Mouse (Mus musculus) kidney, postnatal 36 days (tissue): ENCODE results near the gene Scd3.

Experiments used
- DNase-seq, 2 experiments: peaks; one replicate each; pipeline ENCODE4 v3.0.0; 2021 to 2022; ENCODE audit warnings: mixed read lengths in 2 of 2

The Scd3 gene

DNA sequence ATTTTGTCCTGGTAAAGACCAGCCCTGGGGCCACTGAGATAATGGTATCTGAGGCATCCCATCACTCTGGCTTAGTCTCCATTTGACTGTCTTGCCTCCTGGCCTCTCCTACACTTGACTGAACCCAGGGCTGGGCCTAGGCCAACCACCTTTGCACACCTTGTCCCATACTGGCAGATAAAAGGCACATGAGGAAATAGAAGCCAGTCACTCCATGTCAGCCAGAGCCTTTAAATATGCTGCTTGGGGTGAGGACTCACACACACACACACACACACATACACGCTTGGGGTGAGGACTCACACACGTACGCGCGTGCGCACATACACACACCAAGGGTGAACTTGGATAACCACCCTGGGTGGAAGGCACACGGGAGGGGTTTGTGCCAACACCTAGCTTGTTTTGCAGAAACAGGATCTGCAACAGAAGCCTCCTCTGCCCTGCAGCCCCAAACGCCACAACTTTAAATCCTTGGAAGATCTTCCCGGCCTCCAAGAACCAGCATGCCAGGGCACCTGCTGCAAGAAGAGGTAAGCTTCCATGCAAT lies at the start of gene Scd3:
Gene Scd3 (plus strand): TSS at position 255 of the 550 bp plus-strand sequence.
- no peak for DNase-seq

DNA sequence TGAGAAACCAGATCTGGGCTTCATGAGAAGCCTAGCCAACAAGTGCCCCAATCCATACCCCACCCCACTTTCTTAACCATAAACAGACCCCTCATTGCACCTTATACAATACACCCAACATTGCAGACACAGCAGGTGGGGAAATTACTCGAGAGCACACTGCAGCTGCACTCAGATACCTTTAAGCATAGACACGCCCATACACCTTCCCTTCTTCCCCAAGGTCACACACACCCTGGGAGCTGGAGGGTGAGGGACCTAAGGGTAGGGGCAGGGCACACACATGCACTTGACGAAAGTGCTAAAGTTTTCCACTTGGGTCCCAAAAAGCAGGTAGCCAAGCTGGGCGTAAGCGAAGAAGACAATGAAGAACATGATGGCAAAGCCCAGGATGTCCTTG lies 49.3 kb upstream of the Scd3 start:
- no peak for DNase-seq

DNA sequence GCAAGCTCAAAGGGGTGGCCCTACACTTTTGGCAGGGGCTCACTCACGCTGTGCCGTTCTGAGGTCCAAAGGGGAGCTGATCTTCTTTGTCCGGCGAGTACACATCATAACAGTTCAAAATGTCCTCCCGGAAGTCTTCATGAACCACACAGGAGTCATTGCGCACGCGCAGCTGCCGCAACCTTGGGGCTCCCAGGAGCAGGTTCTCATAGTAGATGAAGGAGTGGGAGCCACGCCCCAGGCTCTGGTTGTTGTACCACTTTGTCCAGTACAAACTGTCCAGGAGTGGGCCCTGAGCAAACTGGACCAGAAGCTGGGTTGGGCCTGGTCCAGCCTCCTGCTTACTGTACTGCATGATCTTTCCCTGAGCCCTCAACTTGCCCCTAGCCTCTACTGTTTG lies 46.1 kb upstream of the Scd3 start:
- DNase-seq: no peak

DNA sequence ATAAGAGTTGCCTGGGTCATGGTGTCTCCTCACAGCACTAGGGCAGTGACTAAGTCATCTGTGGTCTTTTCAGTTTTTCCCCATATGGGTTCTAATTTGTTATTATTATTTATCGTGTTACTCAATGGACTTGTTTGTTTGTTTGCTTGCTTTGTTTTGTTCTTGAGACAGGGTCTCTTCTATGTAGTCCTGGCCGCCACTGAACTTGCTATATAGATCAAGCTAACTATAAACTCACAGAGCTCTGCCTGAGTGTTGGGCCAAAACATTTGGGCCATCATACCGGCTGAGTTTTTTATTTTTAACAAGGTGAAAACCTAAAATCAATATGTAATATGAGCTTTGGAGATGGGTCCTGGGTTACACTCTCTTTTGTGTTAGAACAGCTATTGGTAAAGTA lies 43.7 kb upstream of the Scd3 start:
- no peak for DNase-seq

DNA sequence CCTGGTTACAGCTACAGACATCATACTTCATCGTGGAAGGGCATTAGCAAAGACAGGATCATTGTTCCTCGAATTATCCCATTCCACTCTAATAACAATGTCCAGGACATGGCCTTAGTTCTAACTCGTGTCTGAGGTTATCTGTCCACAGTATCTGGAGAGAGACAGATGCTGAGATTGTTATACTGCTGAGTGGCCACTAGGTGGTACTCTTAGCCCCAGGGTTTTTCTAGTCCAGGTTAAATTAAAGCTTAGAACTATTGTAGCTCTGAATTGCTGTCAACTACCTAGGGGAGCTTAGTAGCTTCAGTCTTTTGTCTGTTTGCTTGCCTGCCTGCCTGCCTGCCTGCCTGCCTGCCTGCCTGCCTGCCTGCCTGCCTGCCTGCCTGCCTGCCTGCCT lies 41.6 kb upstream of the Scd3 start:
- peak in 1 of 2 experiments; percentile 19 for DNase-seq

DNA sequence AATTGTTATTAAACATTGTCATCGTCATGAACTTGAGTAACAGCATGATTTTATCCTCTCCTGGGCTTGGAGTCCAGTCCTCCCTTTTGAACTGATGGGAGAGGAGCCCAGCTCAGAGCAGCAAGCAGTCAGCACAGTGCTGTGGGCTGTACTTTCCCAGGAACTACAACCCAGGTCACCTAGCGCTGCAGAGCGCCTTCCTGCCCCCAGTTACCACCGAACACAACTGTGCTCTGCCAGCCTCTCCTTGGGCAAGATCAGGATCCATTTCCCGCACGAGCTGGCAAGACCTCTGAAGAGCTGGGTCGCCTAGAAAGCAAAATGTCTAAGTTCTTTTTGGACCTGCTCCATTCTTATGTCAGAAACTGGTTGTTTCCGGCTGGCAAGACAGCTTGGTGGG lies 28.2 kb upstream of the Scd3 start:
- no peak for DNase-seq

DNA sequence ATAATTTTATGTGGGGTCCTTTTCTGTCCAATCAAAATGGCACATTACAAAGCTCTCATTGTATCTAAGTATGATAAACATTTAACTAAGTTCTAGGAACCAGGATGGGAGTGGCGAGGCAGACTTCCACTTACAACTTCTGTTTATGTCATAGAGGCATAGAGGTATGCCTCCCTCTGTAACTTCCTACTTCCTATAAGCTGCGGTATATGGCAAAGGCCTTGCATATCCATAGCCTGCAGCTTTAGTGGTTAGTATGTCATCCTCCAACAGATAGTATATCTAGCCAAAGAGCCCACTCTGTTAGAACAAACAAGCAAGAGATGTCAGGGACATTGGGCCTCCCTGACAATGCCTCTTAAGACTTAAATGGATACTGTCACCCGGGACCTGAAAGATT lies 26.3 kb upstream of the Scd3 start:
- no peak for DNase-seq

DNA sequence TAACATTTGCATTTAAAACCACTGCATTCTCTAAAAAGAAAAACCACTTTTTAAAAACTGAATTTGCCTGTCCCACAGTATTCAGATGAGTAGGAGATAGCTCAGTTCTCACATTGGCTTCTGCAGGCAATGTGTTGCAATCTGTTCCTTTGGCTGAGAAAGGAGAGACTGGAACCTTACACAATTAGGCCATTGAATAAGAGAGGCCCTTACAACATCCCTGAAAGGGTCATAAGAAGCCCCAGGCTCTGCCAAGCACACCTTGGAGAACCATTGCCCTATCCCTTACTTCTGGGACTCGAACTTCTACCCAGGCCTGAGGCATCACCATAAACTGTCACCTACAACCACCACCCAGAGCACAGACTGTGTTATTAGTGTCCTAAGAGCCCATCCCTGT lies 22.6 kb upstream of the Scd3 start:
- no peak for DNase-seq

DNA sequence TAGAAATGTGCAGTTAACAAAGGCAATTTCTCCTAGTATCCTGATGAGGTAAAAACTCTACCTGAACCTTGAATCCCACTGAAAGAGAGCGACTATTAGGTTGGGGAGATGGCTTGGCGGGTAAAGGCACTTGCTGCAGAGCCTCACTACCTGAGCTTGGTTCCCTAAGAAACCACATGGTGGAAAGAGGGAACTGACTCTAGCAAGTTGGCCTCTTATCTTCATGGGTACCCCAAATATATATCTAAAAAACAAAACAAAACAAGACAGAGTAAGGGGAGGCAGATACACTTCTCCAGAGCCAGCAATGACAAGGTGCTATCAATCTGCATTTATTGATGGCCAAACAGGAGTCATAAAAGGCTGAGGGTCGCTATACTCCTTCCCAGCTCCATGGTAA lies 19.1 kb upstream of the Scd3 start:
- DNase-seq: no peak

DNA sequence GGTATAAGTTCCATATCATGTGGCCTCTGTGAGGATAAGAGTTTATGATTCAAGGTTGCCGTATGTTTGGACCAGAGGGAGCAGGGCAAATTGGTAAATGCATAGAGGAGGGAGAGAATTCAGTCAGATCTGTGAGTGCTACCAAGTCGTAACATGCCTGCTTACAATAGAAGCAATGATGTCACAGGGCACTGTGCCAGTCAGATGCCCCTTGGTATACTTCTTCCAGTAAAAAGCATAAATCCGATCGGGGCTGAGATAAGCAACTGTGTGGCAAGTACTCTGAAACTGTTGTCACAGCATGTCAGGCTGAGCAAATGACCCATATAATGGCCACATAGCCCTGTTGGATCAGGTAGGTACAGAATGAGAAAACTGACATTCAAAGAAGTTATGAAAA lies 14.0 kb upstream of the Scd3 start:
- no peak for DNase-seq

DNA sequence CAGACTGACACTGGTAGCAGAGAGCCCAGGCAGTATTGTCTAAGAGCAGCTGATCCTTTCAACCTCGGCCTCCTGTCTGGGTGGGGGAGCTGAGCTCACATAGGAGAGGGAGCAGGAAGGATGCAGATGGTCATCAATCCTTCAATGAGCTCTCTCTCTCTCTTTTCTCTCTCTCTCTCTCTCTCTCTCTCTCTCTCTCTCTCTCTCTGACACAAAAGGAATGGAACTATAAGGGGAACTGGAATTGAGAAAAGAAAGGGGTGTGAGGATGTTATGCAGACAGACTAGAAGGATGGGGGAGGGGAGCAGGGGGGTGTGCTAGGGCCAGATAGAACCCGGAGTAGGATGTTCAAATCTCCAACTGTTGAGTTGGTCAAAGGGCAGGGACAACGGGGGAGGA lies 10.7 kb upstream of the Scd3 start, which contains the start of gene Pkd2l1:
Gene Pkd2l1 (minus strand): TSS at position 101 of the 400 bp plus-strand sequence.
- DNase-seq: no peak

DNA sequence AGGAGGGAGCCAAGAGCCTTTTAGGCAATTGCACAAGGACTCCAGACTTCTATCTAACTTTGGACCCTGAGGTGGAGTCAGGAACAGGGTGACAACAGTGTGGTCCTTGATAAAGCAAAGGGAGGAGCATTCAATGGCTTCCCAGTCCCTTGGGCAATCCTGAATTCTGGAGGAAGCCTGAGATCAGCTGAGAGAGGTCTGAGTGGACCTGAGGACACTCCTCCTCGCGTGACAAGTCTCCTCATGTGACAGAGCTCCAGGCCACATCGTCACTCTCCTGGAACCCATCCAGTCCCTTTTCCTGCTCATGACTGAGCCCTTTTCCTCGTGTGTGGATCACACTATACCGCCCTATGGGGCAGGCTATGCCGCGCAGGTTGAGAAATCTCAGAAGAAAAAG lies 9.2 kb upstream of the Scd3 start:
- peak; percentile 17 to 26 for DNase-seq

DNA sequence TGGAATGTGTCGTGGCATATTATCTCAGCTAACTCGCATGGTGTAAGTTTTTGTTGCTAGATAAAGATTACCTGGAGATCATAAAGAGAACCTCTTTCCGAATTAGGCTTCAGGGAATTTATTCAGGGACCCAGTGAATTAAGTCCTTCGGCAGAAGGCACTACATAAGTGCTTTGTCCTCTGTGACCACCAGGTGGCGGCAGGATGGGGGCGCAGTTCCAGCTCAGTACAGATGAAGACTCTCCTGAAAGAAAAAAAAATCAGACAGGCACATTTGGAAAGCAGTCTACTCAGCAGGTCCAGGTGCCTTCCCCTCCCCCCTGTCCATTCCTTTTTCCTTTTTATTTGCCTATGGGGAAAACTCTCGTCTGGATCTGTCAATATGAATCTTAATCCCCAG lies 7.9 kb upstream of the Scd3 start:
- DNase-seq: peak; percentile 41 to 85

DNA sequence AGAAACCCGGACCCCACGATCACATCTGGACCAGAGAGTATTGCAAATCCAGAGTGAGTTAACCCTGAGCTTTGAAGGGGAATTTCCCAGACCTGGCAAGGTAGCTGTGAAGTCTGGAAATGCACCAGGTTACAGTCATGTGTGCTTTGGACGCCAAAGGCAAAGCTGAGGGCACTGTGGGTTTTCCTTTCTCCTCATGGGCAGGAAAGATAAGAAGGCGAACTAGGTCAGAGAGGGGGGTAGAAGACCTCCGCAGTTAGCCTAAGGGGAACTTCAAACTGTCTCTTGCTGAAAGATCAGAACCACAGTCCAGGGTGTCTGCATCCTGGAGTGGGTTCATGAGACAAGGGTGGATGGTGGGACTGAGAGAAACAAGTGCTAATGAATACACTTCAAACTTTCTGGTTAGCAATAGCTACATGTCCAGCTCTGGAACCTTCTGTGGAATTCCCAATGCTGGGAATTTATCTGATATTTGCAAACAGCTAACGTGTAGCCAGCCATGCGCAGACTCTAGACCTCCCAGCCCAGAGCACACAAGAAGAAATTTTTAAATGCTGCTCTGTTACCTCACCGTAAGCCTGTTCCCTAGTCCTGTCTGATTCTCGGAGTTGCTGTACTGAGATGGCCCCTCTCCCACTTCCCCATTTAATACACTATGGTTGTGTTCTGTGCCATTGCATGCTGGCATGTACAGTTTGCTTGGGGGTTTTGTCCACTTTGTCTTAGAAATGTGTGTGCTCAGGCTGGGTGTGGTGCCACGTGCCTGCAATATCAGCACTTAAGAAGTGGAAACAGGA lies 5.8 kb upstream of the Scd3 start:
- DNase-seq: no peak

DNA sequence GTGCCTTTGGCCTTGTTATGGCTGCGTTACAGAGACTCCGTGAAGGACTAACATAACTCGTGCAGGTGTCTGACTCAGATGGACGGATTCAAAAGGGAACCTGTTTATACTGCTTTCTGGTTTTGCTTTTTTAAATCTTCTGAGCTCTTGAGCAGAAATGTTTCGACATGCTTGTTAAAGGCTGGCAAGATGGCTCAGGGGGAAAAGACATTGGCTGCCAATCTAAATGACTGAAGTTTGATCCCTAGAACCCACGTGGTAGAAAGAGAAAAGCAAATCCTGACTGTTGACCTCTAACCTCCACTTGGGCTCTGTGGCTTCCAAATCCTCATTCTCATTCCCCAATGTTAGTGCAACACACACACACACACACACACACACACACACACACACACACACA lies 4.6 kb upstream of the Scd3 start:
- no peak for DNase-seq

DNA sequence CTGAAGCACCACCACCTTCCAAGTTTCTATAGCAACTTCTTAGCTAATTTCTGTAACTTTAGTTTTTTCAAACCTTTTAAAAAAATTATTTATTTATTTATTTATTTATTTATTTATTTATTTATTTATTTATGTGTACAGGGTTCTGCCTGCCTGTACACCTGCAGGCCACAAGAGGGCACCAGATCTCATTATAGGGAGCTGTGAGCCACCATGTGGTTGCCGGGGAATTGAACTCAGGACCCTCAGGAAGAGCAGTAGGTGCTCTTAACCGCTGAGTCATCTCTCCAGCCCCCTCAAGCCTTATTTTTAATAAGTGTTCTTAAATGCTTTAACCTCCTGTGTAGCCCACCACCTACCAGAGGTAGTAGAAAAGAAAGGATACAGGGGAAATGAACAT lies 4.1 kb upstream of the Scd3 start:
- DNase-seq: peak; percentile 9 to 43

DNA sequence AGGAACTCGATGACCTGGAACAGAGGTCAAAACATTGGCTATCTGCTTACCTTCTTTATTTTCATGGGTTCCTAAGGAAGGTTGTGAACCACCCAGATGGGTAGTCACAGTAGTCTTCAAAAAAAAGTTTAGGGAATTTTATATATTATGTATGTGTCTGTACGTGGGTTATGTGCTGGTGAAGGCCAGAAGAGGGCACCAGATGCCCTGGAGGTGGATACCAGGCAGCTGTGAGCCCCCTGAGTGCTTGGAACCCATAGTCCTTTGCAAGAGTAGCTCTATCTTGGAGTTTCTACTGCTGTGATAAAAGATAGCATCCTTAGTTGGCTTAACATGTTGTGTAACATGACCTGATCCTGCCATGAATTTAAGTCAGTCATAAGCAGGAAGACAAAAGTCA lies 4.0 kb downstream of the Scd3 start:
- no peak for DNase-seq

DNA sequence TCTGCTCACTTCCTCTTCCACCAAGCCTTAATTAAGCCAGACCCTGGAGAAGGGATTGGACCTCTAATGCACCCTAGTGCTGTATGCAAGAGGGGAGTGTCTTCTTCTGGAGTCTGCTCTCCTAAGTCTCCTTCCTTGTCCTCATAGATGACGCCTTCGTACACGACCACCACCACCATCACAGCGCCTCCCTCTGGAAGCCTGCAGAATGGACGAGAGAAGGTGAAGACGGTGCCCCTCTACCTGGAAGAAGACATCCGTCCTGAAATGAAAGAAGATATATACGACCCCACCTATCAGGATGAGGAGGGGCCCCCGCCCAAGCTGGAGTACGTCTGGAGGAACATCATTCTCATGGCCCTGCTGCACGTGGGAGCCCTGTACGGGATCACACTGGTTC lies 12.2 kb downstream of the Scd3 start:
- no peak for DNase-seq

DNA sequence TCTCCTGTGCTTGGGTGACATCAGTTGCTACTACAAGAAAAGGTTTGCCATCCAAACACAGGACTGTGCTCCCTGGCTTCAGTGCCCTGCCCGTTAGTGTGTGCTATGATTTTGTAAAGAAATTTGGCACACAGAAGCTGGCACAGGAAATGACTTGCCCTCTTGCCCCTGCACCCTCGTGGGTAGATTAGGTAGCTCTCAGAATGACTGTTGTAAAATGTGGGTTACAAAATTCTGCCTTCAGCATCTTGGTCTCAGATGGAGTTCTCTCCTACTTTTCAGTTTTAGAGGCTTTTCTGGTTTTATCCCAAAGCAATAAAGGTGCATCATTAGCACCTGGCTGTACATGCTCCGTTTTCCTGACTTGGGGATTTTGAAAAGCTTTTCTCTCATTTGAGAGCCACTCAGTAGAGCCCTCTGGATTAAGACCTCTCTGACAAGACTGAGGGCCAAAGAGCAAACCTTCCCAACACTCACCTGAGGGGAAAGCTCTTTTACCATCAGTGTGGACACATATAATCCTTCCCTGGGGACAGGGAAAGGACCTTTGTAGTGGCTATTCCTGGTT lies 15.0 kb downstream of the Scd3 start:
- no peak for DNase-seq

DNA sequence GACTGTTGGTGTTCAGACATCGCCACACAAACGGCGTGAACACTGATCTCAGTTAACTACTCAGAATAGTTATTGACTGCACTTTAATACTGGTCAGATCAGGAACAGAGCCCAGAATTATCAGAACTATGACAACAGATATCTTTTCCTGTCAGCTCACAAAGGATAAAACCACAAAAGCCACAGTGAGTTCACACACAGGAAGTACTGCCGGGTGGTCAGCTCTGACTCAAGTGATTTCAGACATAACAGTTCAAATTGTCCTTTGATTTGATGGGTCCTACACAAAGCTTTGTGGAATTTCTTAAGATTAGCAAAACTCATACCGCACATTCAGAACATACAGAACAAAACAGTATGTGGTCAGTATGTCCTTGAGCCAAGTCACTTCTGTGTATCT lies 22.7 kb downstream of the Scd3 start:
- no peak for DNase-seq

DNA sequence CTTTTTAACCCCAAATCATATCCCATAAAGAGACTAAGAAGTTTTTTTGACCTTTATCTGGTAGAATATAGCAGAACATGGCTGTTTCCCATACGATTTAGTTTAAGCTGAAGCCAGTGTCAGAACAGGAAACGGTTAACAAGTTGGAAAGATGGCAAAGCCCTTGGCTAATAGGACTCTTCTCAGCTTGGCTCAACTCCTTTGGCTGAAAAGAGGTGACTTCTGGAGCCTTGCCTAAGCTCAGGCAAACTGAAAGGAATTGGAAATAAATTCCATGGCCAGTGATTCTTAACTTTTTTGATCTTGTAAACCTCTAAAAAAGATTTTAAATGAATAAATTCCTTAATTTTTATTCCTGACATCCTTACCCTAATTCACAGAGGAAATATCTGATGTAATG lies 26.7 kb downstream of the Scd3 start:
- no peak for DNase-seq

DNA sequence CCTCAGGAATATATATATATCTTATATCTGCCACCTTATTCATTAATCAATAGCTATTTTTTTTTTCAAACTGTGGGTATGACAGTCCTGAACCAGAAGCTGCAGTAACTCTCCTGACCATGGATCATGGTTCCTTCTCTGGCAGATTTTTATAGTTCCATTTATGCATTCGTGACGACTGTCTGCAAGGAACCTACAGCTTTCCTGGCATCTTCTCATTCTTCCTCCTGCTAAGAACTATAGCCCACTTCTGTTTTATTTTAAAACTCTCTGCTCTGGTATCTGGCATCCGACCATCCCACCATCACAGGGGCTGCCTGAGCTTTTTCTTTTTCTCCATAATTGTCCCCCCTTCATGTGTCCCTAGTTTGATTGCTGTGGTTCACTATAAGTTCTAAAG lies 27.1 kb downstream of the Scd3 start:
- no peak for DNase-seq

DNA sequence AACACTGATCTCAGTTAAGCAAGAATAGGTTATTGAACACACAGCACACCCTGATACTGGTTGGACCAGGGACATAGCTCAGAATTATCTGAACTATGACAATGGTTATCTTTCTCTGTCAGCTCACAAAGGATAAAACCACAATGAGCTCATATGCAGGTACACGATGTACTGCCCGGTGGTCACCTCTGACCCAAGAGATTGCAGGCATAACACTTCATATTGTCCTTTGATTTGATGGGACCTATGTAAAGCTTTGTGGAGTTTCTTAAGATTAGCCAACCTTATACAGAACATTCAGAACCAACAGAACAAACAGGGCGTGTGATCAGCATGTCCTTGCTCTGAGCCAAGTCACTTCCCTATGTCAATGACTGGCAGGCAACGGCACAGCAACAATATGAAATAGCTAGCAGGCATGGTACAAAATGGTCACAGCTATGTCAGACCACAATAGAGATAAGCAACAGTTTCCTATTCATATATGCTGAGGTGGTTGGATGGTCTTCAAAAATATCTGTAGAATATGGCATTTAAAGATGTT lies 28.6 kb downstream of the Scd3 start:
- DNase-seq: no peak

DNA sequence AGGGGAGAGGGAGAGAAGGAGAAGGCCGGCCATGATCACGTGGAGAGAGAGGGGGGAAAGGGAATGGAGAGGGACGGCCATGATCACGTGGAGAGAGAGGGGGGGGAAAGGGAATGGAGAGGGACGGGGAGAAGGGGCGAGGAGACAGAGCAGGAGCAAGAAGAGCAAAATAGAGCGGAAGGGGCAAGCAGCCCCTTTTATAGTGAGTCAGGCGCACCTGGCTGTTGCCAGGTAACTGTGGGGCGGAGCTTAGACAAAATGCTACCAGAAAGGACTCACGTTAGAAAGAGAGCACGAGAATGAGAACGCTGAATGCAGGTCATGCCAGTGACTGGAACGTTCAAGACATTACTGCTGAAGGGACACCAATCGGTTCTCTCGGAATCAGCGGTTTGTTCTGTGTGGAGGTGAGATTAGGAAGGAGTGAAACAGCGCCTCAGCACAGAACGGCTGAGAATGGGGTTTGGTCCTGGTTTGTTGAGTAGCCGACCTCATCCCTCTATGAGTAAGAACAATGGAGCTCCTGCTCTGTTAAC lies 34.5 kb downstream of the Scd3 start:
- DNase-seq: no peak
